Mouse (Mus musculus) left cerebral cortex, adult 2 months (tissue): Measurements from ENCODE around the gene Atp1b2. TPM values are rescaled to one million over a fixed set of nuclear protein-coding genes. Genes with fewer than 3 reads are reported as not detected.
A peak's percentile ranks its signal among the peaks of the same experiment; 100 is the strongest.

Source experiments
- DNase-seq, 2 experiments: peaks; one replicate each; pipeline ENCODE4 v3.0.0; 2021 to 2022; ENCODE audit warnings: low spot score in 2 of 2, mixed read lengths in 1 of 2; ENCODE audit errors: extremely low spot score in 1 of 2
- H3K27ac ChIP-seq: fragments of 200-600 bp; 2 replicates; pipeline ENCODE4 v1.8.1; 2022
- H3K4me3 ChIP-seq: fragments of 200-600 bp; 2 replicates; pipeline ENCODE4 v1.8.1; 2022
- CTCF ChIP-seq: fragments of 200-600 bp; IDR thresholded peaks from 2 replicates; pipeline ENCODE4 v1.8.1; 2022; ENCODE audit warnings: antibody characterized with exemption, mild to moderate bottlenecking, moderate library complexity
- intact Hi-C: fragments of 180-260 bp; cut with DNase I; formaldehyde crosslinking; loops from one replicate; pipeline ENCODE4 v1.15.1; 2025
- microRNA-seq, 2 experiments: library from miRNA; unstranded; fragments of <30 nt; microRNA quantifications; one replicate each; pipeline ENCODE4 v1.2.0; 2021
- total RNA-seq, 2 experiments: library from RNA; stranded (reverse); gene quantifications; 2 replicates each; pipeline ENCODE4 v1.2.3; 2021

The Atp1b2 gene
- total RNA-seq, 2 experiments from 2014 or later: 411 to 429 TPM

GRCm38 (mm10) chr11:69554539-69555140 is 51.1 kb downstream of the Atp1b2 start:
- intact Hi-C loops: no loop called here
- no peak for DNase-seq
- H3K27ac ChIP-seq: no peak overlapping the region
- no peak for TF ChIP-seq CTCF
- H3K4me3 ChIP-seq: no peak overlapping the region

GRCm38 (mm10) chr11:69553341-69553721 is 52.4 kb downstream of the Atp1b2 start:
- H3K27ac ChIP-seq: peak overlapping the region; percentile 55
- intact Hi-C loops: no loop called here
- no peak overlapping the region for H3K4me3 ChIP-seq
- no peak for TF ChIP-seq CTCF
- DNase-seq: peak in 1 of 2 experiments; percentile 12

GRCm38 (mm10) chr11:69552622-69553340 is 53.0 kb downstream of the Atp1b2 start:
- intact Hi-C loops: no loop called here
- no peak for TF ChIP-seq CTCF
- peak in 1 of 2 experiments; percentile 47 for DNase-seq
- no peak overlapping the region for H3K4me3 ChIP-seq
- H3K27ac ChIP-seq: peak overlapping the region; percentile 55

GRCm38 (mm10) chr11:69551310-69551709 is 54.4 kb downstream of the Atp1b2 start:
- intact Hi-C loops: no loop called here
- no peak for TF ChIP-seq CTCF
- DNase-seq: no peak
- no peak overlapping the region for H3K27ac ChIP-seq
- no peak overlapping the region for H3K4me3 ChIP-seq

Small RNA genes lying within 50 kb of the gene (microRNA-seq; reads per million reads assigned to microRNA genes)
- 0 reads per million in 2 experiments for gene Mir467f

Other genes starting within 250 kb of the Atp1b2 start
- 100 to 1,000 TPM; 406 to 416 TPM for gene Chd3, start 236.5 kb downstream of the Atp1b2 start, total RNA-seq
- 100 to 1,000 TPM in 1 of 2 experiments, 10 to 100 TPM in 1; 94.0 to 113 TPM for gene Naa38, start 210.5 kb downstream of the Atp1b2 start, total RNA-seq
- 10 to 100 TPM; 40.7 to 45.6 TPM for gene Cyb5d1, start 210.3 kb downstream of the Atp1b2 start, total RNA-seq
- gene Tmem88, start 207.7 kb downstream of the Atp1b2 start, total RNA-seq: 1 to 10 TPM; 2.9 to 3.8 TPM
- gene Kdm6b, start 192.3 kb downstream of the Atp1b2 start, total RNA-seq: 10 to 100 TPM; 31.1 to 45.3 TPM
- 1 to 10 TPM; 2.7 to 3.7 TPM for gene Dnah2, start 56.8 kb downstream of the Atp1b2 start, total RNA-seq
- gene Efnb3, start 45.7 kb downstream of the Atp1b2 start, total RNA-seq: 10 to 100 TPM; 46.6 to 63.0 TPM
- gene Wrap53, start 25.7 kb downstream of the Atp1b2 start, total RNA-seq: 10 to 100 TPM in 1 of 2 experiments, 1 to 10 TPM in 1; 7.6 to 10.5 TPM
- 10 to 100 TPM; 23.7 TPM for gene Trp53, start 25.6 kb downstream of the Atp1b2 start, total RNA-seq
- gene Shbg, start 12.0 kb upstream of the Atp1b2 start, total RNA-seq: not detected
- 10 to 100 TPM in 1 of 2 experiments, 1 to 10 TPM in 1; 9.9 to 13.7 TPM for gene Sat2, start 16.1 kb upstream of the Atp1b2 start, total RNA-seq
- gene Fxr2, start 27.0 kb upstream of the Atp1b2 start, total RNA-seq: 100 to 1,000 TPM; 146 TPM
- not detected for gene Sox15, start 49.4 kb upstream of the Atp1b2 start, total RNA-seq
- 10 to 100 TPM; 59.0 to 59.4 TPM for gene Mpdu1, start 56.7 kb upstream of the Atp1b2 start, total RNA-seq
- 10 to 100 TPM; 11.8 to 14.1 TPM for gene Cd68, start 60.2 kb upstream of the Atp1b2 start, total RNA-seq
- 100 to 1,000 TPM; 299 to 311 TPM for gene Eif4a1, start 66.5 kb upstream of the Atp1b2 start, total RNA-seq
- 100 to 1,000 TPM; 108 to 111 TPM for gene Senp3, start 76.1 kb upstream of the Atp1b2 start, total RNA-seq
- gene Tnfsf13, start 79.8 kb upstream of the Atp1b2 start, total RNA-seq: 1 to 10 TPM; 3.3 to 3.8 TPM
- 10 to 100 TPM in 1 of 2 experiments, 1 to 10 TPM in 1; 9.5 to 10.6 TPM for gene Tnfsf12, start 89.9 kb upstream of the Atp1b2 start, total RNA-seq
- 1 to 10 TPM; 1.4 to 1.9 TPM for gene Tnfsfm13, start 90.2 kb upstream of the Atp1b2 start, total RNA-seq
- 10 to 100 TPM; 55.1 to 56.6 TPM for gene Polr2a, start 152.7 kb upstream of the Atp1b2 start, total RNA-seq
- not detected for gene Slc35g3, start 156.0 kb upstream of the Atp1b2 start, total RNA-seq
- gene Zbtb4, start 160.0 kb upstream of the Atp1b2 start, total RNA-seq: 100 to 1,000 TPM; 134 to 167 TPM
- gene Chrnb1, start 190.0 kb upstream of the Atp1b2 start, total RNA-seq: 1 to 10 TPM; 1.0 to 1.4 TPM
- 10 to 100 TPM; 15.9 to 19.8 TPM for gene Fgf11, start 195.9 kb upstream of the Atp1b2 start, total RNA-seq
- gene Tmem102, start 199.7 kb upstream of the Atp1b2 start, total RNA-seq: under 1 TPM in 1 of 2 experiments, not detected in 1; 0.23 TPM
- gene Gm39566, start 209.4 kb upstream of the Atp1b2 start, total RNA-seq: not detected
- gene Spem2, start 212.5 kb upstream of the Atp1b2 start, total RNA-seq: not detected
- gene Spem1, start 216.2 kb upstream of the Atp1b2 start, total RNA-seq: under 1 TPM; 0.34 to 0.44 TPM
- gene Nlgn2, start 231.8 kb upstream of the Atp1b2 start, total RNA-seq: 100 to 1,000 TPM; 236 to 243 TPM
- gene Tmem256, start 232.6 kb upstream of the Atp1b2 start, total RNA-seq: 100 to 1,000 TPM; 113 to 126 TPM
- 10 to 100 TPM; 19.5 to 22.5 TPM for gene Plscr3, start 240.4 kb upstream of the Atp1b2 start, total RNA-seq